Mouse (Mus musculus) heart, adult 8-10 months (tissue): Measurements from ENCODE around the gene Zmynd8. TPM values are rescaled to one million over a fixed set of nuclear protein-coding genes. Genes with fewer than 3 reads are reported as not detected.
"Not testable (repeated sequence)": the region's sequence is repeated elsewhere in the genome, so short reads cannot be mapped to it uniquely, and the experiment has no call there.

ENCODE experiments used
- DNase-seq: peaks from one replicate; pipeline ENCODE4 v3.0.0; 2022; ENCODE audit warnings: low spot score
- total RNA-seq, 4 experiments: library from RNA; stranded (reverse); gene quantifications; 2 replicates each; pipeline ENCODE4 v1.2.4; 2022

Zmynd8 gene
- total RNA-seq, 4 experiments from 2014 or later, result 35.5 to 60.5 (median 45.4) TPM

- no peak for DNase-seq
Observed at GRCm38 (mm10) chr2:165808179-165808975, 90.4 kb downstream of the Zmynd8 start.

- not testable (repeated sequence) for DNase-seq
Observed at GRCm38 (mm10) chr2:165800174-165800573, 98.6 kb downstream of the Zmynd8 start.

DNA sequence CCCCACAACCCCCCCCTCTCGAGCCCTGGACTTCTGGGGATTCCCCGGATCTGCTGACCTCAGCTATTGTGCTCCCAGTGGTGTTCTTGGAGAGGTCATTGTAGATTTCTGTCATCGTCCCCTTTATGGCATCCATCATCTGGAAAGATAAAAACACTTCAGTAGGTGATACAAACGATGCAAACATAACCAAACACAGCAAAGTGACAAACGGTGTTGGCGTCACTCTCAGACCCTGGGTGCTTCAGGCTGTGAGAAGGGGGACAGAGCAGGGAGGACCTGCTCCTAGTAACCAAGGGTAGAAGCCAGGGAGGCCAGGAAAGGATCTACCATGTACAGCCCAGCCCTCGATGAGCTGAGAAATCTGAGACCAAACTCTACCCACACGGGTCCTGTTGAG lies 100.9 kb downstream of the Zmynd8 start:
- no peak for DNase-seq

DNA sequence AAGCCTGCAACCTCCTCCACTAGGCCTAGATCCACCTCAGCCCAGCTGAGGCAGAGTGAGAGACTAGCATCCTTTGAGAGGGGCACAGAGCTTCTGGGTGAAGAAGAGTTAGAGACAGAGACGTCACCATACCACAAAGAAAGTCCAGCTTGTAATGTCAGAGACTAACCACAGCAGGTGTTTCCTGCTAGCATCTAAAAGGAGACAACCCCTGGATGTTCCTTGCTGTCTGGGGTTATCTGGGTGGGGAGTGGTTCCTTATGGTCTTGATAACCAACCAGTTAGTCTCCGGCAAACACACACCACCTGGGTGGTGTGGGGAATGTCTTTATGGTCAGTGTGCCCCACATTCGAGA lies 105.6 kb downstream of the Zmynd8 start:
- no peak for DNase-seq

- no peak for DNase-seq
Observed at GRCm38 (mm10) chr2:165792431-165793282, 106.2 kb downstream of the Zmynd8 start.

DNA sequence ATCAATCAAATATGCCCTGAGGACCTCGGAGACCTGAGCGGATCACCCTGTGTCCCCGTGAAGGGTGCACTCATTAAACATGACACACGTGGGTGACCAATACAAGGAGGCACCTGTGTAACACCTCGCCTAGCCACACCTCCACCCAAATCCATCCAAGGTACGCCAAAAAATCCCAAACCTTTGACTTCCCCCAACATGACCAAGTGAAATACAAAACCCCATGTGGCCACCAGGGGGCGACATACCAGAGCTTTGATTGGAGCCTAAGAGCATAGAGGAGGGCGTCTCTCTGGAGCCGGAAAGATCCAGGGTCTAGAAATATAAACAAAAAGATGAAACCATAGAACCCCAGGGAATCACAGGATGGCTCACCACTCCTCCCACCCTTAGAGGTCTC lies 107.2 kb downstream of the Zmynd8 start:
- DNase-seq, result peak; percentile 44

DNA sequence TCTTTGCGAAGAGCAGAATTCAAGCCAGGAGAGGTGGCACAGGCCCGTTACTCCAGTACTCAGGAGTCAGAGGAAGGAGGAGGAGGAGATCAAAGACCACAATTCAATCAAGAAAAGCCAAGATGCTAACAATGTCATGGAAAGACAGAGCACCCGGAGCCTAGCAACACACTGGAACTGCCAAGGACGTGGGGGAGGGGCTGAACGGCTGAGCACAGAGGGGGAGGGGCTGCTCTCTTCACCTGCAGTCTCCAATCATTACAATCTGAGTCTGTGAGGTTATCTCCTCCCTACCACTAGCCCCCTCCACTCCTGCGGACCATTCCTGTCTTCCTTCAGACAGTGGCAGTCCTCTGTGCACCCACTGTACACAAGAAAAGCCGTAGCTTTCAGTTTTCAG lies 107.8 kb downstream of the Zmynd8 start:
- no peak for DNase-seq

DNA sequence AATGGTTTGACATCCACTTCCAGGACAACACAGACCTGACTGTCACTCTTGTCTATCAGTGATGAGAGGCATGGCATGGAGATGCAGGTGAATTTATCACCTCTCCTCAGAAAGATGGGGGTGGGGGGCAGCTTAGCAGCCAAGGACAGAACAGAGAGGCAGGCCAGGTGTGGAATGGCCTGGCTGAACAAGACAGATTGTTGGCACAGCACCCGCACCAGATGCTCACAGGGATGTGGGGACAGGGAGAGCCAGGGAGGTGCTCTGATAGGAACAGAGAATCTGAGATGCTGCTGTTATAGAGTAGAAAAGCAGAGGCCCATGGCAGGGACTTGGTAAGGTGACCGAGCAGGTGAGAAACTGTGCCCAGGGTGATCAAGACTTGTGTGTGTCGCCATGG lies 109.1 kb downstream of the Zmynd8 start:
- no peak for DNase-seq

DNA sequence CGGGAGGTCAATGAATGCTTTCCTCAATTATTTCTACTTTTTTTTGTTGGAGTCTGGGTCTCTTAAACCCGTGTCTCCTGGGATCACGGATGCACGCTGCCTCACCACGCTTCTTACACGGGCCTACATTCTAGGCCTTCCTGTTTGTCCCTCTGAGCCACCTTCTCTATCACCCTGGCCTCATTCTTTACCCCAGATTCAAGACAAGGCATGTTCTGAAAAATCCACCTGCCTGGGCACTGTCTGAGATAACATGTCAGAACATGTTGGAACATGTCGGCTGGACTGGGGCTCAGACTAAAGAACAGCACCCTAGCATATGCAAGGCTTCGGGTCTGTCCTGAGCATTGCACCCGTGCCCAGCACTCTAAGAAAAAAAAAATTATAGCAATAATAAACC lies 110.0 kb downstream of the Zmynd8 start:
- DNase-seq, result no peak

GRCm38 (mm10) chr2:165788005-165788404 lies 110.8 kb downstream of the Zmynd8 start:
- peak; percentile 68 for DNase-seq

DNA sequence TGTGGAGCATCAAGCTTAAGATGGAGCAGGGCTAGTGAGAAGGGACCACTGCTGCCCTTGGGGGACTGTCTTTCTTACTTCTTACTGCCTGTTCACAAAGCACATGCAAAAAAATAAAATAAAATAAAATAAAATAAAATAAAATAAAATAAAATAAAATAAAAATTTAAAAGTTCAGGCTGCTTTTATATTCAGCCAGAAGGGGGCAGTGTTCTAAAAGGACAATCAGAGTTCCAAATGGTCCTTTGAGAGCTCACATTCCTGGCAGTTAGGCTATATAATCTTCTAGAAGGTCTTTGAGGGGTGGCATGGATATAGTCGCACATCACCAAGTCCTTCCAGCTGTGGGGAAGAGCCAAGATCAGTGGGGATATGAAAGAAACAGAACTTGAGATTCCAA lies 112.3 kb downstream of the Zmynd8 start:
- no peak for DNase-seq

GRCm38 (mm10) chr2:165785312-165786036 lies 113.3 kb downstream of the Zmynd8 start:
- no peak for DNase-seq

- DNase-seq, result peak; percentile 70
Observed at GRCm38 (mm10) chr2:165782324-165782723, 116.5 kb downstream of the Zmynd8 start.

GRCm38 (mm10) chr2:165778927-165779326 lies 119.9 kb downstream of the Zmynd8 start:
- peak; percentile 79 for DNase-seq

DNA sequence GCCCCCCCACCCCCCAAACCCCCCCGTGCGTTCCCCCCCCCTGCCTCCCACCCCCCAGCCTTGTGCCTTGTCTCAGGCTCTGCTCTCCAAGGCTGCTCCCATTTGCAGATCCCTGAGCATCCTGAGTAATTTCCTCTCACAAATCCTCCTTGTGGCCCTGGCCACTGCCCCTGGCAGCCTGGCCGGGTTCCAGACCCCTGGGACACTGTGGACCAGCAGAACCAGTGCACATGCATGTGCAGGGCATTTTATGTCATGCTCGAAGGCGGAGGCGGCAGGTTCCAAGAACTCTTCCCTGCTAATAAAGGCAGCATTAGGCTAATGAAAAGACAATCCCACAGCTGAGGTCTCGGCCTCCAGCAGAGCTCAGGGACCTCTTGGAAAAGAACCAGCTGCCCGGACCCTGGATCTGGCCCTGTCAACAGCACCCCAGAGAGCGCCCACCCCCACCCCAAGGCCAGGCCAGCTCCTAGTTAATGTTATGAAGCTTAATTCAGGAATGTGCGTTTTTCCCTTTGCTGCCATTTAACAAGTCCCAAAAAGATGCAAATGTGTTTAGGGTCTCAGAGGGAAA lies 129.4 kb downstream of the Zmynd8 start:
- DNase-seq, result no peak

DNA sequence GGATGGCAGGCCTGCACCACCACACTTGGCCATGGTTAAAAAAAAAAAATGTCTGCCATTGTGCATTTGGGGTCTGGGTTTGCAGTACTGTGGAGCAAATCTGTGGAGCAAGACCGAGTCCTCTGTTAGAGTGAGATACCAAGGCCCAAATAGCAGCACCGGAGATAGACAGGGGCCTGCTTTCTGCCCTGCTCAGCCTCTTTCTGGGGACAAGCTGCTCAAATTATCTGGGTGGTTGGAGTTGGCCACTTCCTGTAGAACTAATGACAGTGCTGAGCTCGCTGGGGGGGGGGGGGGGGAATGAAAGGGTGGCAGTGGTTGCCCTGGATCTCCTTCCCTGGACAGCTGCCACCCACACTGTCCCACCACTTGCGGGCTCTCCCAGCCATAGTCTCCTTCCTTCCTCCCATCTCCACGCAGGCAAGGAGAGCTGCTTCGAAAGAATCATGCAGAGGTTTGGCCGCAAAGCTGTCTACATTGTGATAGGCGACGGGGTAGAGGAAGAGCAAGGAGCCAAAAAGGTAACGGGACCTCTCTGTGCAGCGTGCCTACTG lies 129.9 kb downstream of the Zmynd8 start:
- no peak for DNase-seq

DNA sequence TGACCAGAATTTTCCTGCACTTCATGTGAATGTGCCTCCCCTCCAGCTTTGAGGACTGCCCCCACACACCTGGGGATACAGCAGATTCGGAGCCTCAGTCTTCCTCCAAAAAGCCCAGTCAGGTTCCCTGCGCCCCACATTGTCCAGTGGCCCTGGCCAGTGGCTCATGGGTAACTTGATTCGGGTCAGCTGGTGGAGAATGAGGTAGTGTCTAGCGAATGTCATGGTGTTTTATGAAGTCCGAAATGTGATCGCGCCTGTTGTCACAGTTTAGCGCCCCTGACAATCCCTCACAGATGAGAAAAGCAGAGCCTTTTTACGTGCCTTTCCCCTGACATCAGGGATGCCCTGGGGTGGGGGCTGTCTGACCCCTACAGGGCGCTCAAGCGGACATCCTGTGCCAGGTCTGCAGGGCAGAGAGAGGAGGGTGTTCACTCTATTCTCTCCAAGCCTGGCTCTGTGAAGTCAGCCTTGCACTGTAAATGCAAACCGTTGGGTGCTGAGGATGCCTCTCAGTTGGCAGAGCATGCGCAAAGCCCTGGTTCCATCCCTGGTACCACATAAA lies 139.3 kb downstream of the Zmynd8 start:
- no peak for DNase-seq

GRCm38 (mm10) chr2:165758534-165758933 lies 140.3 kb downstream of the Zmynd8 start:
- no peak for DNase-seq

DNA sequence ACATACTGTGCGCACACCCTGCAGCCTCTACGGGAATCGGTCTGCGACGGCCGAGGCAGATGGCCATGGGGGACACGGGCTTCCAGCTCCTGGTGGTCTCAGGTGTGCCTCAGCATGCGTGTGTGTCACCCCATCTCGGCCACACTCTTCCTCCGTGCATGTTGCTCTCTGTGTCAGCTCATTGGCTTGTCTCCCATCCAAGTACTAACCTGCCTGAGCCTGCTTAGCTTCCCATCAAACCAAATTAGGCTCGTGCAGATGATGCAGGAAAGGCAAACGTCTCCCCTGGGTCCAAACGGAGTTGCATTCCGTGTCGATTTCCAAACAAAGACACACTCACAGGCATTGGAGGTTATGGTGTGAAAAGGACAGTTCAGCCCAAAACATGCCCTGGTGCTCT lies 141.0 kb downstream of the Zmynd8 start:
- DNase-seq, result no peak

DNA sequence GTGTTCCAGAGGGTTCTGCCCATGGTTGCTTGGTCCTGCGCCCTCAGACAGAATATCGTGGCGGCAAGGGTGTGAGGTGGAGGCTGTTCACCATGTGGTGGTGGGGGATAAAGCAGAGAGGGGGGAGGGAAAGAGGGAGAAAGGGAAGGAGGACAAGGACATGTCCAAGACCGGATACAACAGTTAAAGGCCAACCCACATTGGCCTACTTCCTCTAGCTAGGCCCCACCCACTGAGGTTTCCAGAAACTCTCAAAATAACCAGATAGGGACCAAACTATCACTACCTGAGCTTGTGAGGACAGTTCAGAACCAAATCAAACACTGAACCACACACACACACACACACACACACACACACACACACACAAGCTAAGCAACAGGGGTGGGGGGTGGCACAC lies 146.1 kb downstream of the Zmynd8 start:
- no peak for DNase-seq

DNA sequence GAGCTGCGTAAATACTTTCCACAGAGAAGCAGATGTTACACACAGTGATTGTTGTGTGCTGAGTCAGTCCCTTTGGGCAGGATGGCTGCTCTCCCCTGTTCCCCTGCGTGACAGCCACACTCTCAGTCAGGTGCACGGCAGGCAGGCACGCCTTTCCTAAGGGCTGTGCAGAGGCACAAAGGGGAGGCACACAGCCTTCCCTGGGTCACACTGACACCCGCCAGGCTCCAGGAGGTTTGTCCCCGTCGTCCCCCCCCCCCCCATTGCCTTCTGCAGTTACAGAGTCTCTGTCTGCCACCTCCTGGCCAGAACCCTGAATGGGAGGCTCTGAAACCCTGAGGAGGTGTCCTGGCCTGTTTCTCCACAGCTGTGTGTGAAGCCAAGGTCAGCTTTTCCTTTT lies 147.7 kb downstream of the Zmynd8 start:
- DNase-seq, result no peak
